Mouse (Mus musculus) layer of hippocampus, postnatal 36 days (tissue): ENCODE measurements around the gene Atp8a1. TPM values are rescaled to one million over a fixed set of nuclear protein-coding genes. Genes with fewer than 3 reads are reported as not detected.

Experiments used
- DNase-seq, 2 experiments: peaks; one replicate each; pipeline ENCODE4 v3.0.0; 2022
- microRNA-seq, 2 experiments: library from miRNA; unstranded; fragments of <30 nt; microRNA quantifications; one replicate each; pipeline ENCODE4 v1.2.0; 2021
- total RNA-seq, 2 experiments: library from RNA; stranded (reverse); gene quantifications; 2 replicates each; pipeline ENCODE4 v1.2.3; 2021

Atp8a1 gene
- total RNA-seq, 2 experiments from 2014 or later, result 163 to 183 TPM

DNA sequence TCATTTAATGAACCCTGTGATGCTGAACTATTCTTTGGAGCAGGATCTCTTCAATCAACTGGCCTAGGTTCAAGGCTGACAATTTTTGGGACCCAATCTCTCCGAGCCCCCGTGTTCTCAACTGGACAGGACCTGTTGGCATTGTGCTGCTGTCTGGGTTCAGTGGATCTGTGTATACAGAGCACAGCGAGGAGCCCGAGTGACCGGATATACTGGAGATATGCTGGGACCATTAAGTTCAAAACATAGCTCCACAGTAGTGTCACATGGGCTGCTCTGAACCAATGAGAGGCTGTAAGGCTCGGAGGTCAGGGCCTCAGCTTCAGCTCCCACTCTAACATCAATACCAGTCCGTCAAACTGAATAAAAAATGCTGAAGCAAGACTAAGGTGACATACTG lies 217.8 kb downstream of the Atp8a1 start:
- DNase-seq, result no peak

DNA sequence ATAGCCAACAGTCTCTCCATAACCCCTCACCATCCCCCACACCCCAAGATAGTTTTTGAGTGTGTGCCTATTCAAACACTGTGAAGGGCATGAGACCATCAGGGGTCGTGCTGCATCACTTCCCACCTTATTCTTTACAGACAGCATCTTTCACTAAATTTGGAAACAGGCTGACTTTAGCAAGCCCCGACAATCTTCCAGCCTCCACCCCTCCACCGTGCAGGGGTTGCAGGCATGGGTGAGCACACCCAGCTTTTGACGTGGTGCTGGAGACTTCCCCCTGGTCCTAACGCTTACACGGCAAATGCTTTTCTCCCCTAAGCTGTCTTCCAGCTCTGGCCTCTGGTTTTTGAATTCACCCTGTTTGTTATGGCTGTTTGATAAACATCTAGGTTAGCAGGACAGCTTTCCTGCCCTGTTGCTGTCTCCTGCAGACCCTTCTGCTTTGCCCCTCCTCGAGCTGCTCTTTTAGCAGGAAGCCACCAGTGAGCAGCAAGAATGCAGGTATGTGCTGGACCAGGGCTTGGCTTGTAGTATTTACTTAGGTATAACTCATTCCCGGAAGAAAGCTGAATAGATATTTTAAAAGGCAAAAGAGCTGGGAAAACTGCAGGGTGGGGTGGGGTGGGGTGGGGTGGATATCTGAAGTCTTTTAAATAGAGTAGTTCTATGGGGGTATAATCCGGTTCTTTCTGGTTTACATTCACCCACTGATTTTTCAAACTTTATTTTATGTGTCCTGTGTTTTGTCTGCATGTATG lies 218.9 kb downstream of the Atp8a1 start:
- DNase-seq, result no peak

GRCm38 (mm10) chr5:67621230-67621629 lies 226.0 kb downstream of the Atp8a1 start:
- no peak for DNase-seq

- no peak for DNase-seq
Measured at GRCm38 (mm10) chr5:67609520-67609837, 237.8 kb downstream of the Atp8a1 start.

DNA sequence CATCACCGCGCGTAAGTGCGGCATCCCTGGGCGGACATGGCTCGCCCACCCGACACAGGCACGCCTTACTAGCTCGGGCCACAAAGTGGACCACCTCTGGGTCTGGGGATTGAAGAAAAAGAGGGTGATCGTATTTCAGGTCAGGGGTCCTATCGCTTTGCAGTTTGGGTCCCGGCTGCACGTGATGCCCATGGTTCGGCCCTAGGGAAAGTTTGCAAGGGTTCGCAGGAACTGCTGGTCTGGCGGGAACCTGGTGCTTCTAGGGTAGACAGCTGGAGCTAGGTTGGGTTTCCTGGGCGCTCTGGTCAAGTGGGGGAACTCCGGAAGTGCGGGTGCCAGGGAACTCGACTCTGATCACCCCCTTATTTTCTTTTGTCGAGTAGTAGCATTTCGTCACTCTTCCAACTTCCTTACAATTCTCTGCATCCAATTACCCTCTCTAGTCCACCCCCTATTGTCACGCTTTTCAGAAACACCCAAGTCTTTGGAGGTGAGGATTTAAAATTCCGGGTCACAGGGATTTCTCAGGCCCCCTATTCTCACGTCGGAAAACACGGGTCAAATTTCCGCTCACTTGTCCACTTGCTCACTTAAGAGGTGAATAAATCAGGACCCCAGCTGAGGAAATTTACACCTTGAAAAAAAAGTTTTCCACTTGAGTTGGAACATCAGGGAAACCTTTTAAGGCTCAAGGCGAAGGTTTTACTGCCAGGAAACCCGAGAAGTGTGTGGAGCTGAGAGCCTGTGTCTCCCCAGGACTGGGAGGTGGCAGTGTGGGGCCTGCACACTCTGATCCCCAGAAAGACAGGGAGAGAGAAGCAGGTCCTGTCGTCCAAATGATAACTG lies 238.3 kb downstream of the Atp8a1 start:
- no peak for DNase-seq

DNA sequence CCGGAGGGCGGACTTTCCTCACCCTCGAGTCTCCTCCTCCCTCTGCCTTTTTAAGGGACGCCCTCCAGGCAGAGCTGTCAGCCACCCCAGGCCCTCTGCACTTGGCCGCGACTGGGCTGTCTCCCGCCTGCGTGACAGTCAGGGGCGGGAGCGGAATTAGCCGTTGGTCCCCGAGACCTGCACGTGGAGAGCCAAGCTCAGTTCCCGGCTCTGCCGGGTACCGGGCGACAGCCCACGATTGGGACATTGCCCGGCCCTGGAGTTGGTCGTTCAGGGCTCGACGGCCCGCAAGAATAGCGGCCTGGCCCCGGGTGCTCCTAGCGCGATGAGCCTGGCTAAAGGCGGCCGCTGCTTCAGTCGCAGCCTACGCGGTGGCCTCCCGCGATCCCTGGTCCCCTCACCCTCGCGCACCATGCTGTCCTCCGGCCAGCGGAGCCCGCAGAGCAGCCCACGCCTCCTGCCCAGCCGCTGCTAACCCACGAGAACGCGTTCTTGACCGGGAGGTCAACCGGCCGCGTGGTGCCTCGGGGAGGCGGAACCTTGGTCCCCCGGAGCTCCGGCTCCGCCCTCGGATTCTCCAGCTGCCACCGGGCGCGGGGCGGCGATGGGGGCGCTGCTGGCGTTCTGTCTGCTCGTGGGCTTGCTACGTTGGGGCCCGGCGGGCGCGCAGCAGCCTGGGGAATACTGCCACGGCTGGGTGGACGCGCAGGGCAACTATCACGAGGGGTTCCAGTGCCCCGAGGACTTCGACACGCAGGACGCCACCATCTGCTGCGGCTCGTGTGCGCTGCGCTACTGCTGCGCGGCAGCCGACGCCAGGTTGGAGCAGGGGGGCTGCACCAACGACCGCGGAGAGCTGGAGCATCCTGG lies 239.2 kb downstream of the Atp8a1 start, which contains the start of gene Shisa3:
Gene Shisa3 (plus strand): TSS at position 79 of the 870 bp plus-strand sequence.
- DNase-seq, result no peak

DNA sequence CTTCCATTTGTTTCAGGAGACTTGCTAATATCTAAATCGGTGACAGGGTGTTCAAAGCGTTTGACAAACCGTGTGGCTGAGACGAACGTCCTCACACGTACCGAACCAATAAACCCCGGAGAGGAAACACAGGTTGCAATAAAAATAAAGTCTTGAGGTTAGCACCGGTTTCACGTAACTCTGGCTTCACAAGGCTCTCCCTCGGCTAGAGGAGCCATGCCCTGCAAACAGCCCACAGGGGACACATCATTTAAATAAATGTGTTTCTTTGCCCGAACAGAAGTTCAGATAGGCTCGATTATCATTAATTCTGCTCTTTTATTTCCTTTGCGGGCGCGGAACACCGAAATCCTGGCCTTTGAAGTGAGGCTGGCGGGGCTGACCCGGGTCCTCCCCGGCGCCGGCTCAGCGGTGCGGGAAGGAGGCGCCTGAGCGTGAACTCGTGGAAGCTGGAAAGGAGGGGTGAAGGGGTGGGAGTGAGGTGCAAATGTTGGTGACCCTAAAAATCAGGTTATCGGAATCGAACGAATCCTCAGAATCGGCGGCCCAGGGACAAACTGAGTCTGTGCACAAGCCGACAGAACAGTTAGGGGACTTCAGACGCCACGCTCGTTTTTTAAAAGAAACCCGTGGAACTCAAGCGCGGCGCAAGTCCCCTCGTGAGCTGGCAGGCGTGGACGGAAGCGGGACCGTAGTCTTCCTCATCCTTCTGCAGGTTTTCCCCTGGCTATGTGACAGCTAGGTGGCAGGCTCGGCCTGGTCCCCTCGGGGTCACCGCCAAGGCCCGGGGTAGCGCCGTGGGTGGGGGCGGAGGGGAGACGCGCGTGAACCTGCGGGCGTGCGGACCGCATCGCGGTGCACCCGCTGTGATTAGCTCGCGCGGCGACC lies 240.1 kb downstream of the Atp8a1 start:
- DNase-seq, result peak; percentile 21 to 27

- DNase-seq, result no peak
Measured at GRCm38 (mm10) chr5:67605951-67606350, 241.3 kb downstream of the Atp8a1 start.

DNA sequence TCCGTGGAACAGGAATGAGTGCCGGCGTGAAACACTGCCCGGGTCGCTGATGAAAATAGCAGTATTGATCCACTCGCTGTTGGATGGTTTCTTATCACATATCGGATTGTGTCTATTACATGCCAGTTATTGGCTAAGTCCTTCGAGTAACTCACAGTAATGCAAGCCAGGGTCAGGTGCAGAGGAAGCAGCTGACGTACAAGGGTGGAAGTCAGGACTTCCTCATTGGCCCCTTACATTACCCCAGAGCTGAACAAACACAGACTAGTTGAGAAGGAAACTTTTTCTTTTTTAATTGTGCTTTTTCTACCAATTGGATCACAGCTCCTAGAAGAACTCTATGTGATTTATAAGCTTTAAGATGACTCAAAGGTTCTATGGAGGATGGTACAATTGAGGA lies 247.3 kb downstream of the Atp8a1 start:
- no peak for DNase-seq

- no peak for DNase-seq
Measured at GRCm38 (mm10) chr5:67595629-67596028, 251.6 kb downstream of the Atp8a1 start.

DNA sequence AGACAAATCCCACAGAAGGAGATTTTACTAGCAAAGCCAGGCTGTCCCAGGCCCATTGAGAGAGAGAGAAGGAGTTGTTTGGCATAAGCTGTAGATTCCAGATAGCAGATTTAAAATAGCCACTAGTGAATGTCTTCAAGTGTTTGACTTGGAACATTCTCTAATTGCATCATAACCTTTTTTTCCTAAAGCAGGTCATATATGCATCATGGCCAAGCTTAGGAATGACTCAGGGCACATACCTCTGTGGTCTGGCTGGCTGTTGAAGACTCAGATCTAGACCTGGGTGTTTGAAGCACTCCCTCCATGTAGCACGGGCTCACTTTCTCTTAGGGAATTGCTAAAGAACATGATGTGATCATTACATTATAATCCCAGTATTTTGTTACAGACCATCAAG lies 252.2 kb downstream of the Atp8a1 start:
- no peak for DNase-seq

DNA sequence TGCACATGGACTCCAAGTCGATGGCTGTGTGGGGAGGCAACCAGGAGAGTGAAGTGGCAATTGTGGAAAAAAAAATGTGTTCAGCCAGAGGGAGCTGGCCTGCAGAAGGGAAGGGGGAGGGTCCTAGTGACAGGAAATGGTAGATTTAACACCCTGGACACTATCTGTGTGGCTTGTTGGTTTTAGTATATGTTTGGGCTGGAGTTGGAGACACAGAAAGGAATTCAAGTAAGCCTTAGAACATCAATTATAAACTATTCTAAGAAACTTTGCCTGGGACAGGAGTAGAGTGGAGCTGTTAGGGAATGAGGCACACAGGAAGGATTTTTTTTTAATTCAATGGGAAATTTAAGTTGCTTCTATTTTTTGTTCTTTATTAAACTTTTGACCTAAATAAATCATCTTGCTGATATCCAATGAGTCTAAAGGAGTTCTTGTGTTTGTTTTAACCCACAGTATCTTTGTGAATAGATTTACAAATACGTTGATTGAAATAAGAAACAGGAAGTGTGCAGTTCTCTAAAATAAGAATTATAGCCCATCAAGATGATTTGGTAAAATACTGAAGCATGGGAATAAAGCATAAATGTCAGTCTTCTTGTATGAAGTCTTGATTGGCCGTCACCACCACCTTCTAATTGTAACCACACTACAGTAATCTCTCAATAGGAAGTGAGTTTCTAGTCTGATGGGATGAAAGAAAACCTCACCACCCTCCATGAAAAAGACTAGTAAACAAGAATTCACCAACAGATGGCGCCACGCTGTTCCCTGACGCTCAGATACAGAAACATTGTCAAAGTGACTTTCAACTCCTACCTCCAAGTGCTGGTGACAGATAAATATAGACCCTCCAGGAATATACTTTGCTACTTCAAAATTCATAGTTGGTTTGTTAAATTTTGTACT lies 267.3 kb downstream of the Atp8a1 start:
- no peak for DNase-seq

- DNase-seq, result no peak
Measured at GRCm38 (mm10) chr5:67575705-67576104, 271.5 kb downstream of the Atp8a1 start.

- DNase-seq, result no peak
Measured at GRCm38 (mm10) chr5:67574039-67574438, 273.2 kb downstream of the Atp8a1 start.

- DNase-seq, result no peak
Measured at GRCm38 (mm10) chr5:67572552-67573155, 274.6 kb downstream of the Atp8a1 start.

Small RNA genes within 50 kb of the gene (microRNA-seq; reads per million reads assigned to microRNA genes)
- 0 reads per million in 2 experiments for gene Gm23617

Other genes starting within 250 kb of the Atp8a1 start
- under 1 TPM; 0.38 to 0.47 TPM for gene Shisa3, start 239.6 kb downstream of the Atp8a1 start, total RNA-seq
- gene Gm5108, start 94.2 kb upstream of the Atp8a1 start, total RNA-seq, result not detected
- gene Gm21905, start 99.0 kb upstream of the Atp8a1 start, total RNA-seq, result not detected
- not detected for gene Grxcr1, start 184.4 kb upstream of the Atp8a1 start, total RNA-seq